Mouse (Mus musculus) limb, embryonic 10.5 days (tissue): ENCODE data around the gene Wipf3. TPM values are rescaled to one million over a fixed set of nuclear protein-coding genes. Genes with fewer than 3 reads are reported as not detected.

Source experiments
- DNase-seq: peaks from one replicate; pipeline ENCODE4 v3.0.0-alpha.2; 2017; ENCODE audit warnings: low spot score
- H3K27ac ChIP-seq: fragments of 300-500 bp; sonication (generic); 2 replicates; pipeline ENCODE4 v1.5.1; 2016; ENCODE audit warnings: mild to moderate bottlenecking
- H3K27me3 ChIP-seq: fragments of 300-500 bp; sonication (generic); 2 replicates; pipeline ENCODE4 v1.6.1; 2016; ENCODE audit warnings: low read depth, mild to moderate bottlenecking; ENCODE audit not compliant: poor library complexity, severe bottlenecking
- H3K36me3 ChIP-seq: fragments of 300-500 bp; sonication (generic); 2 replicates; pipeline ENCODE4 v1.6.1; 2016; ENCODE audit warnings: mild to moderate bottlenecking, moderate library complexity
- H3K4me1 ChIP-seq: fragments of 300-500 bp; sonication (generic); 2 replicates; pipeline ENCODE4 v1.6.1; 2016
- H3K4me3 ChIP-seq: fragments of 300-500 bp; sonication (generic); 2 replicates; pipeline ENCODE4 v1.5.1; 2016; ENCODE audit warnings: mild to moderate bottlenecking, moderate library complexity
- H3K9me3 ChIP-seq: fragments of 300-500 bp; sonication (generic); replicated peaks from 2 replicates; pipeline ENCODE4 v1.6.1; 2016; ENCODE audit warnings: mild to moderate bottlenecking
- WGBS: fragments of 180-500 bp; shearing (Covaris S2); methylation state at CpG from one replicate; pipeline ENCODE4 v1.1.7; 2016; 5-methylcytosine and 5-hydroxymethylcytosine counted together
- polyA plus RNA-seq: library from polyadenylated mRNA; unstranded; fragments of >200 nt; fragmentation: Nextera tagmentation; extraction: Ambion mirVana; gene quantifications from 2 replicates; pipeline ENCODE4 v1.2.1, GENCODE M21; 2016

Gene Wipf3
- polyA plus RNA-seq, 1 experiment from 2014 or later, result 1.0 TPM

DNA sequence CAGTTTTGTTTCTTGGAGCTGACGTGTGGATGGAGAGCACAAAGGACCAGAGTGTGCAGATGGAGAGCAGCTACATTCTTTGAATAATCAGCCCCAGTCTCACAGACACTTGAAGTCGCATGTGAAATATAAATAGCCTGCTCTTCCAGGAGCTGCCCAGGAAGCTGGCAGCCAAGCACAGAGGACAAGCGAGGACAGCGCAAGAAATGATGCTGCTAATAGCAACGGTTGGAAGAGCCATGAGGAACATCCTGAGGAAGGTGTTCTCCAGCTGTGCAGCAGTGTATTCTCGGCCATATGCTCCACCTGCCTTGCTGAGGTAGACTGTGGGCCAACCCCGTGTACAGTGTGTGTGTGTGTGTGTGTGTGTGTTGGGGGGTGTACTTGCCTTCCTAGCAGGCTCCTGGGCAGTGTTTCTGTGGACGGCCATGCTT, 101.7 kb downstream of the Wipf3 start:
- Histone ChIP-seq H3K27ac (no peak overlapping the region), H3K4me3 (no peak overlapping the region), H3K4me1 (peaks cover 10% of the 10 kb centered on the region; the same call in 1 of the 2 replicates), H3K9me3 (no peaks in the 10 kb centered on the region), H3K36me3 (no peaks in the 10 kb centered on the region), H3K27me3 (no peaks in the 10 kb centered on the region)
- 82% methylated on average over 8 of the region's 8 CpGs for WGBS
- DNase-seq, result no peak

DNA sequence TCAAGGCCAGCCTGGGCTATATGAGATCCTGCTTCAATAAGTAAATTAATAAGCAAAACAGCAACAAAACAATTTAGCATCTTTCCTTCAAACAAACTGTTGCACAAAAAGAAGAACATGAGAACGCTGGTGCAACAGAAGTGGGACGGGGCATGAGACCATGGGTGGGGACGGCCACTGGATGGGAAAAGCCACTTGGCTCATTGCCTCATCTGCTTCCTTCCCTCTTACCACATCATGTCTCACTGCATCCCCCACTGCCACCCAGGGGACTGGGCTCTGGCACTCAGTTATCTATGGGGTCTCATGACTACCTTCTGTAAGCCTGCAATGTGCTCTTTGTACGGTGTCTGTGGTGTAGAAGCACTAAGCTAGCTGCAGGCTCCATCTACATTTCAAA, 106.1 kb downstream of the Wipf3 start:
- Histone ChIP-seq H3K9me3 (no peaks in the 10 kb centered on the region), H3K36me3 (no peaks in the 10 kb centered on the region), H3K4me3 (no peak overlapping the region), H3K27ac (no peak overlapping the region), H3K4me1 (peaks cover 10% of the 10 kb centered on the region; the same call in 1 of the 2 replicates), H3K27me3 (no peaks in the 10 kb centered on the region)
- DNase-seq, result no peak
- 92% methylated on average over 4 of the region's 4 CpGs for WGBS

DNA sequence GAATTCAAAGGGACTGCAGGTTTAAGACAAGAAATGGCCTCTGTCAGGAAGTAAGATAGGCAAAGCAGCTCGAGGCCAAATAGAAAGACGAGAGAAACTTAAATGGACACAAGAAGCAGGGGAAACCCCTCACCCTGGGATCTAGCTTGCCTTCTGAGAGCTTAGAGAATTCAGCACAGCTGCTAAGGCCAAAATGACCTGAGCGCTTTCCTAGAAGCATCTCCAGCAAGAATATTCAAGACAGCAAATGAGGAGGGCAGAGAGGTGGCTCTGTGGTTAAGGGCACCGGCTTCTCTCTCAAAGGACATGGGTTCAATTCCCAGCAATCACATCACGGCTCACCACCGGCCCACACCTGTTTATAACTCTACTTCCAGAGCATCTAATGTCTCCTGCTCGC, 107.7 kb downstream of the Wipf3 start:
- Histone ChIP-seq H3K36me3 (no peaks in the 10 kb centered on the region), H3K27me3 (no peaks in the 10 kb centered on the region), H3K4me1 (peaks cover 6% of the 10 kb centered on the region; the same call in 1 of the 2 replicates), H3K27ac (no peak overlapping the region), H3K4me3 (no peak overlapping the region), H3K9me3 (no peaks in the 10 kb centered on the region)
- no peak for DNase-seq
- 83% methylated on average over 7 of the region's 7 CpGs for WGBS

DNA sequence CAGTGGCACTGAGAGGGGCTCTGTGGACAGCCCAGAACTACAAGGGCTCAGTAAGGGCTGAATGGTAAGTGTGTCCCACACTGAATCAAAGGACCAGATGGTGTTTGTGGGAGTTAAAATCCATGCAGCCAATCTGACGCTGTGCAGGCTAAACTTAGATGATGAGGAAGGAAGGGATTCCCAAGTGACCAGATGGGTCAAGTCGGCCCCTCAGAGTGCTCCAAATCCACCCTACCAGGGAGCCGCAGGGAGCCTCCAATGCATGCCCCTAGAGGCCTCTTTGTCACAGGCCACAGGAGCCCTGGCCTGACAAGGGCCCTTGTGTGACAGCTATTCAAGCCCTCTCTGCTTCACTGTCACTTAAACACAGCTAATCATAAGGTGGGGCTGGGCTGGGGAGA, 109.4 kb downstream of the Wipf3 start:
- no peak overlapping the region for H3K4me3 ChIP-seq
- WGBS, result 37% methylated on average over 3 of the region's 3 CpGs
- H3K27ac ChIP-seq, result no peak overlapping the region
- peaks cover 6% of the 10 kb centered on the region; the same call in 1 of the 2 replicates for H3K4me1 ChIP-seq
- H3K9me3 ChIP-seq, result no peaks in the 10 kb centered on the region
- H3K27me3 ChIP-seq, result no peaks in the 10 kb centered on the region
- no peak for DNase-seq
- no peaks in the 10 kb centered on the region for H3K36me3 ChIP-seq

DNA sequence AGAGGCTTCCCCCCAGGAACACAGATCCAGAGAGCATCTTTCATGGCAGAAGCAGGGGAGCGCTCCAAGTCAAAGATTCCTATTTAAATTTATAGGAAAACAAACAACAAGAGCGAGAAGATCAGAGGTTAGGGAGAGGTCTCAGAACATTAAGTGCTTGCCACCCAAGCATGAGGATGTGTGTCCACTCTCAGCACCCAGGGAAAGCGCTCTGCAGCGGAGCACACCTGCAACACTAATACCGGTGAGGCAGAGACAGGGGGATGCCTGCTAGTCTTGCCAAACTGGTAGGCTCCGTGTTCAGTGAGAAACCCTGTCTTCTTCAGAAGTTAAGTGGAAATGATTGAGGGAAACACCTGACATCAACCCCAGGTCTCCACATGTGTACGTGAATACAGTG, 110.0 kb downstream of the Wipf3 start:
- WGBS, result 86% methylated on average over 7 of the region's 7 CpGs

DNA sequence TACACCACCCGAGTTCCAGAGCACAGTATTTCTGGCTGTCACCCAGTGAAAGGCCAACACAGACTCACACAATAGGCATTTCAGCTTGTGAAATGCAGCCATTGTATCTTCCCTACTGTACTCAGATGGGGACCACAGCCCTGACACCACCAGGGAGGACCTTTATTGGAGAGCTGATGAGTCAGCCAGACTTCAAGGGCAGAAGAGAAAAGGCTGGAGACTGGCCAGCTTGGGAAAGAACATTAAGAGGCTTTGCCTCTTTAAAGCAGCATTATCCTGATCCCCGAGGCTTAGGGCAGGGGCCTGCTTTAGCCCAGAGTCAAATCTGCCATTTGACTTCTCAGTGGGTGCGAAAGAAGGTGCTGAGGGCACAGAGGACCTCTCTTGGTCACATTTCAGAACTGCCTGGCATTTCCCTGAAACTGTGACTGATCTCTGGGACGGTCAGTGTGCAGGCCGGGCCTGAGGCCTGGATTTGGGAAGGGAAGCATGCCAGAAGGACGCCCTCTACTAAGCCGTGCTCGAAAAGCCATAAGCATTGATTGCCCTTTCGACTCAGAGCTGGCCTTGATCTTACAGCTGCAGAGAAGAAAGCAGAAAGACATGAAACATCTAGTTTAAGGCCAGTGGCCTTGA, 111.0 kb downstream of the Wipf3 start:
- H3K27ac ChIP-seq, result no peak overlapping the region
- H3K27me3 ChIP-seq, result no peaks in the 10 kb centered on the region
- no peaks in the 10 kb centered on the region for H3K9me3 ChIP-seq
- peaks cover 6% of the 10 kb centered on the region; the same call in 1 of the 2 replicates for H3K4me1 ChIP-seq
- H3K4me3 ChIP-seq, result no peak overlapping the region
- WGBS, result 78% methylated on average over 9 of the region's 9 CpGs
- no peaks in the 10 kb centered on the region for H3K36me3 ChIP-seq
- DNase-seq, result no peak

More for the DNA sequence above, 110.0 kb downstream of the Wipf3 start:
- H3K36me3 ChIP-seq, result no peaks in the 10 kb centered on the region
- H3K27ac ChIP-seq, result no peak overlapping the region
- H3K4me1 ChIP-seq, result peaks cover 6% of the 10 kb centered on the region; the same call in 1 of the 2 replicates
- no peak overlapping the region for H3K4me3 ChIP-seq
- H3K27me3 ChIP-seq, result no peaks in the 10 kb centered on the region
- no peak for DNase-seq
- no peaks in the 10 kb centered on the region for H3K9me3 ChIP-seq

DNA sequence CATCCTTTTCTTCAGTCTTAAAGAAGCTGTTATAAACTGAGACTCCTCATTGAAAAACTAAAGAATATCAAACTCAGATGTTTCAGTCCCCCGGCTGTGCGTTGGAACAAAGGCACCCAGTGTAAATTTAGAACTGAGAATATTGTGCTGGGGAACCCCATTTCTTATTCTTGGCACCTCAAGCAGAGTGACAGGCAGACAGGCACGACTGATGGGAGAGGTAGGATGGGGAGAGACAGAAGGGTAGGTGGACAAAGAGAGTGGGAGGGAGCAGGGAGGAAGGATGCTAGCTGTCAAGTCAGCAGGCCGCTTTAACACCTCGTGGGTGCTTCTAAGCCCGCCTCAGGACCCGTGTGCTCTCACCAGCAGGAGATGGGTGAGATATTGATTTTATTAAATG, 113.4 kb downstream of the Wipf3 start:
- H3K4me1 ChIP-seq, result peaks cover 13% of the 10 kb centered on the region; the same call in 1 of the 2 replicates
- H3K27ac ChIP-seq, result no peak overlapping the region
- 84% methylated on average over 7 of the region's 7 CpGs for WGBS
- no peaks in the 10 kb centered on the region for H3K9me3 ChIP-seq
- no peak overlapping the region for H3K4me3 ChIP-seq
- no peak for DNase-seq
- H3K27me3 ChIP-seq, result no peaks in the 10 kb centered on the region
- no peaks in the 10 kb centered on the region for H3K36me3 ChIP-seq

DNA sequence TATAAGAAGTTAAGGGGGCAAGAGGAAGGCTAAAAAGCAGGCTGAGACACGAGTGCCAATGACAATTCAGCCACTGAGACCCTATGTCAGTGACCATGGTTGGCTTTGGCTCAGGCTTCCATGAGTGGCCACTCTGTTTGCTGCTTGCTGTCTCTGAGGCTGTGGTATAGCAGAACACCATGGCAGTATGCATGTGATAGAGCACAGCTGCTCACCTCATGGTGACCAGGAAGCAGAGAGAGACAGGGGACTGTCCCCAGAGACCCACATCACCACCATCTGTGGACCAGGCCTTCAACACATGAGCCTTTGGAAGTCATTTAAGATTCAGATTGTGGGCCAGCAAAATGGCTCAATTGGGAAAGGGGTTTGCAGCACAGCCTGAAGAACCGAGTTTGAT, 114.2 kb downstream of the Wipf3 start:
- H3K27me3 ChIP-seq, result no peaks in the 10 kb centered on the region
- DNase-seq, result no peak
- no peak overlapping the region for H3K4me3 ChIP-seq
- 83% methylated on average over 2 of the region's 2 CpGs for WGBS
- H3K4me1 ChIP-seq, result peaks cover 15% of the 10 kb centered on the region; the same call in 1 of the 2 replicates
- no peaks in the 10 kb centered on the region for H3K36me3 ChIP-seq
- H3K9me3 ChIP-seq, result no peaks in the 10 kb centered on the region
- H3K27ac ChIP-seq, result no peak overlapping the region

DNA sequence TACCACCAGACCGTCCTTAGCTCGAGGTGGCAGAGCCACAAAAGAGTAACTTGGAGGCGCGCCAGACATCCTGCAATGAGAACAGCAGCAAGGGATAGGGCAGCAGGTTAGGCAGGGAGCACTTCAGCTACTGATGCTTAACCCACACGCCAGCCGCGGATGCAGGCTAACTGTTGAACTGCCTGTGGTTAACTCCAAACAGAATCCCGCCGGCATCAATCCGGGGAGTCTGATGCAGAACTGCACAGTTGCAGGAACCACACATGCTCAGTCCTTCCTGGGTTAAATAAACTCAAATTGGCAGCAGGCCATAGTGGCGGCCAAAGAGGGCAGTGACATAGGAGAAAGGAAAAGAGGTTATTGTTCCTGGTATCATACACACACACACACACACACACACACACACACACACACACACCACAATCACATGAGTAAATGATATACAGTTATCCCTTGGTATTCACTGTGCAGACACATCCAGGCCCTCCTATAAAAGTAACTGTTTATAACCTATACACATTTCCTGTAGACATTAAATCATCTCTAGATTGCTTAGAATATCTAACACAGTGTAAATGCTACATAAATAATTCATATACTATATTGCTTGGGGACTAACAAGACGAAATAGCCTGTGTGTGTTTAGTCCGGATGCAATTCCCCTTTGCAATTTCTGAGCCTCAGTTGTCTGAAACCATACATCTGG, 119.1 kb downstream of the Wipf3 start:
- DNase-seq, result no peak
- Histone ChIP-seq H3K36me3 (no peaks in the 10 kb centered on the region), H3K4me3 (no peak overlapping the region), H3K4me1 (peaks cover 32% of the 10 kb centered on the region), H3K27me3 (no peaks in the 10 kb centered on the region), H3K27ac (no peak overlapping the region), H3K9me3 (no peaks in the 10 kb centered on the region)
- 86% methylated on average over 13 of the region's 13 CpGs for WGBS

DNA sequence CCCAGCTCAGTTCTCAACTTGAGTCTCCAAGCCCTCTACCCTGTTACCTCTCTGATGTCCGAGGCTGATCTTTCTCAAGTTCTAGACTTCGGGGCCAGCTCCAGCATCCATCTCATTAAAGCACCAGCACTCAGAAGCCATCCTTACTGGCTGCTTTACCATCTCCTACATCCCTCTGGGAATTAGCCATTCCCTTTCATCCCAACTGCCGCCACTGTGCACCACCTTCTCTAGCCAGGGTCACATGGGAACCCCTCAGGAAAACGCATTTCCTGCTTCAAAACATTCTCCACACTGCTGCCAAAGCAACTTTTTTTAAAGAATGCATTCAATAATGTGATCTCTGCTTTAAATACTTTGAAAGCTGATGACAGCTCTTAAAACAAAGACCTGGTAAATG, 119.9 kb downstream of the Wipf3 start:
- Histone ChIP-seq H3K4me1 (peaks cover 39% of the 10 kb centered on the region), H3K27me3 (no peaks in the 10 kb centered on the region), H3K36me3 (no peaks in the 10 kb centered on the region), H3K9me3 (no peaks in the 10 kb centered on the region), H3K27ac (no peak overlapping the region), H3K4me3 (no peak overlapping the region)
- no peak for DNase-seq
- WGBS, result 54% methylated on average over 4 of the region's 4 CpGs

DNA sequence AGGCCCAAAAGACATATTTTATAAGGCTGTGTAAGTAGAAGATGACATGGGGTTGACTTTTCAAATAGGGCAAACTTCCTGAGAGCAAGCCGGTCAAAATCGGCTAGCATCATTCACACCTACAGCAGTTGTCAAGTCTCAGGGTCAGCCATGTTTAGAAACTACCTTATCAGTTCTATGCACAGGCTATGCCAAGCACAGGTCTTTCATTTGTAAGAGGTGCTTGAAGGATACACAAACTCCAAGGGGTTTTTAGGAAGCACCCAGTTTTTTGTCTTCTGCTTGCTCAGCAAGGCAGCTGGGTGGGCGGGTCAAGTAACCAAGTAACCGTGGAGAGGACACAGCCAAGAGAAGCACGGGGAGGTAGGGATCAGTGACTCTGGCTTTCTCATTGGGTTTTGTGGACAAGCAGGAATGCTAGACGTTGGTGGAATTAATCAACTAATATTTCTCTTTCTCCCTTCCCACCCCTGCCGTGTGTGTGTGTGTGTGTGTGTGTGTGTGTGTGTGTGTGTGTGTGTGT, 121.5 kb downstream of the Wipf3 start:
- H3K27me3 ChIP-seq, result no peaks in the 10 kb centered on the region
- H3K4me1 ChIP-seq, result peaks cover 37% of the 10 kb centered on the region
- no peaks in the 10 kb centered on the region for H3K9me3 ChIP-seq
- WGBS, result 79% methylated on average over 6 of the region's 7 CpGs
- H3K27ac ChIP-seq, result no peak overlapping the region
- H3K36me3 ChIP-seq, result no peaks in the 10 kb centered on the region
- no peak overlapping the region for H3K4me3 ChIP-seq
- no peak for DNase-seq

DNA sequence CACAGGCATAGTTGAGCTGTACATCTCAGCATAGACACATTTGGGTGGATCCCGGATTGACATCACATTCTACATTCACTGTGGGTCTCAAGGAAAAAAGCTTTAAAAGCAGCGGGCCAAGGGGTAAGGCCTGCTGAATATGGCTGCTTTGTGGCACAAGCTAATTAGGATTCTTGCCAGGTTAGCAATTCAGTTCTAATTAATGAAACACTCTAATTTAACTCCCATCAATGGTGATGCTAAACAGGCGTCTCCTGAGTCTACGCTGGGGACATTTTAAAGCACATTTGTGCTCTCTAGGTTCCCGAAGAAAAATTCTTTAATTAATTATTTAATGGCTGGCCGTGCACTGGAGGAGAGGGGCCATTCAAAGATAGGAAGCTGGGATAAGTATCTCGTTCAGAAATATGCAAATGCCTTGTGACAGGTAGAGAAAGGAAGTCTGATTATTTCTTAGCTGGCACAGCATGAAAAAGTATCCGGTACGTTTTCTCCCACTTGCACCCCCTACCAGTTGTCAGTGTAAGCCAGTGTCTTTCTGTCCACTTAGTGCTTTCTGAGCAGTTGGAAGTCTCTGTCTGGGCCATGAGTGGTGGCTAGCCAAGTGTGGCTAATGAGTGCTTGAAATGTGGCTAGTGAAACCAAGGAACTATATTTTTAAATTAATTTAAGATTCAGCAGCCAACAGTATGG, 123.5 kb downstream of the Wipf3 start:
- Histone ChIP-seq H3K27me3 (no peaks in the 10 kb centered on the region), H3K4me1 (peaks cover 35% of the 10 kb centered on the region), H3K4me3 (no peak overlapping the region), H3K27ac (no peak overlapping the region), H3K9me3 (no peaks in the 10 kb centered on the region), H3K36me3 (no peaks in the 10 kb centered on the region)
- WGBS, result 79% methylated on average over 9 of the region's 9 CpGs
- DNase-seq, result no peak
